Mouse (Mus musculus): ENCODE results near the gene Ist1. TPM values are rescaled to one million over a fixed set of nuclear protein-coding genes. Genes with fewer than 3 reads are reported as not detected.

Ist1 gene
- polyA plus RNA-seq, 1 experiment, result 30.3 TPM

GRCm38 (mm10) chr8:109656860-109657259, 36.2 kb downstream of the Ist1 start:
- Histone ChIP-seq H3K4me3 (ENCODE audit: low read depth, low read length) (no peak overlapping the region), H3K27me3 (ENCODE audit: control insufficient read depth, insufficient read depth, low read length) (no peaks in the 10 kb centered on the region), H3K36me3 (ENCODE audit: control insufficient read depth, insufficient read depth, low read length) (no peaks in the 10 kb centered on the region), H3K27ac (ENCODE audit: insufficient read depth, low read depth, low read length) (no peak overlapping the region), H3K4me1 (ENCODE audit: control insufficient read depth, insufficient read depth, insufficient read length, low read length) (no peaks in the 10 kb centered on the region)
- 80% methylated on average over 3 of the region's 3 CpGs for whole genome bisulfite sequencing
- no peak for TF ChIP-seq POLR2A (IDR thresholded peaks at IDR 0.05; ENCODE audit: low read depth, low read length)
- no peak for TF ChIP-seq CTCF (IDR thresholded peaks at IDR 0.05; ENCODE audit: extremely low read depth, insufficient read length, insufficient replicate concordance, low read depth, low read length)

GRCm38 (mm10) chr8:109650801-109651200, 42.3 kb downstream of the Ist1 start:
- no peak overlapping the region for H3K4me3 ChIP-seq (ENCODE audit: low read depth, low read length)
- no peaks in the 10 kb centered on the region for H3K36me3 ChIP-seq (ENCODE audit: control insufficient read depth, insufficient read depth, low read length)
- H3K4me1 ChIP-seq (ENCODE audit: control insufficient read depth, insufficient read depth, insufficient read length, low read length), result no peaks in the 10 kb centered on the region
- no peak overlapping the region for H3K27ac ChIP-seq (ENCODE audit: insufficient read depth, low read depth, low read length)
- no peaks in the 10 kb centered on the region for H3K27me3 ChIP-seq (ENCODE audit: control insufficient read depth, insufficient read depth, low read length)
- WGBS, result 69% methylated on average over 10 of the region's 10 CpGs
- TF ChIP-seq POLR2A (IDR thresholded peaks at IDR 0.05; ENCODE audit: low read depth, low read length) (no peak), CTCF (IDR thresholded peaks at IDR 0.05; ENCODE audit: extremely low read depth, insufficient read length, insufficient replicate concordance, low read depth, low read length) (no peak)

GRCm38 (mm10) chr8:109648469-109648868, 44.6 kb downstream of the Ist1 start:
- H3K27ac ChIP-seq (ENCODE audit: insufficient read depth, low read depth, low read length), result no peak overlapping the region
- H3K4me3 ChIP-seq (ENCODE audit: low read depth, low read length), result no peak overlapping the region
- H3K36me3 ChIP-seq (ENCODE audit: control insufficient read depth, insufficient read depth, low read length), result no peaks in the 10 kb centered on the region
- 22% methylated on average over 7 of the region's 7 CpGs for WGBS
- no peaks in the 10 kb centered on the region for H3K4me1 ChIP-seq (ENCODE audit: control insufficient read depth, insufficient read depth, insufficient read length, low read length)
- TF ChIP-seq POLR2A (IDR thresholded peaks at IDR 0.05; ENCODE audit: low read depth, low read length) (no peak), CTCF (IDR thresholded peaks at IDR 0.05; ENCODE audit: extremely low read depth, insufficient read length, insufficient replicate concordance, low read depth, low read length) (no peak)
- no peaks in the 10 kb centered on the region for H3K27me3 ChIP-seq (ENCODE audit: control insufficient read depth, insufficient read depth, low read length)

- 80% methylated on average over 11 of the region's 11 CpGs for WGBS
These were observed 45.7 kb downstream of the Ist1 start for GRCm38 (mm10) chr8:109647331-109647730.

DNA sequence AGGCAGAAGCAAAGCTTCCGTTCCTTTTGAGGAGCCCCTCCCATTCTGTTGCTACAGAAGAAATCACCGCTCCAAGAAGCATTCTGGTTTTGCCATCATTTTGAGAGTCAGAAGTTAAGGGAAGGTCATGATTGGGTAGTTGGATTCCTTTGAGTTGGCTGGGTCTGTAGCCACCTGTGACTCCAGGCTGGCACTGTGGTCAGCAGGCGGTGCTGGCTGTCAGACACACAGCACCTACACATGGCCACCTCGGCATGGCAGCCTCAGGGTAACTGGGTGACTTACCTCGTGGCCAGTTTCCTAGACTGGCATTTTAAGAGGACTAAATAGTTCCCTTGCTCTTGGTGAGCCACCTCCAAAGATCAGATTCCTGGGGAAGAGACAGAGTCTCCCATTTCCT, 51.8 kb downstream of the Ist1 start:
- Histone ChIP-seq H3K27me3 (ENCODE audit: control insufficient read depth, insufficient read depth, low read length) (no peaks in the 10 kb centered on the region), H3K27ac (ENCODE audit: insufficient read depth, low read depth, low read length) (no peak overlapping the region), H3K36me3 (ENCODE audit: control insufficient read depth, insufficient read depth, low read length) (no peaks in the 10 kb centered on the region), H3K4me3 (ENCODE audit: low read depth, low read length) (no peak overlapping the region), H3K4me1 (ENCODE audit: control insufficient read depth, insufficient read depth, insufficient read length, low read length) (0 out of 2 replicates have a peak, but pooled peaks cover 2% of the 10 kb centered on the region)
- TF ChIP-seq CTCF (IDR thresholded peaks at IDR 0.05; ENCODE audit: extremely low read depth, insufficient read length, insufficient replicate concordance, low read depth, low read length) (no peak), POLR2A (IDR thresholded peaks at IDR 0.05; ENCODE audit: low read depth, low read length) (no peak)
- 74% methylated on average over 5 of the region's 5 CpGs for WGBS

More at GRCm38 (mm10) chr8:109647331-109647730, 45.7 kb downstream of the Ist1 start:
- Histone ChIP-seq H3K36me3 (ENCODE audit: control insufficient read depth, insufficient read depth, low read length) (no peaks in the 10 kb centered on the region), H3K4me3 (ENCODE audit: low read depth, low read length) (no peak overlapping the region), H3K27ac (ENCODE audit: insufficient read depth, low read depth, low read length) (no peak overlapping the region), H3K4me1 (ENCODE audit: control insufficient read depth, insufficient read depth, insufficient read length, low read length) (0 out of 2 replicates have a peak, but pooled peaks cover 2% of the 10 kb centered on the region), H3K27me3 (ENCODE audit: control insufficient read depth, insufficient read depth, low read length) (no peaks in the 10 kb centered on the region)
- no peak for TF ChIP-seq CTCF (IDR thresholded peaks at IDR 0.05; ENCODE audit: extremely low read depth, insufficient read length, insufficient replicate concordance, low read depth, low read length)
- no peak for TF ChIP-seq POLR2A (IDR thresholded peaks at IDR 0.05; ENCODE audit: low read depth, low read length)

GRCm38 (mm10) chr8:109640410-109640809, 52.6 kb downstream of the Ist1 start:
- Histone ChIP-seq H3K27me3 (ENCODE audit: control insufficient read depth, insufficient read depth, low read length) (no peaks in the 10 kb centered on the region), H3K27ac (ENCODE audit: insufficient read depth, low read depth, low read length) (no peak overlapping the region), H3K4me3 (ENCODE audit: low read depth, low read length) (no peak overlapping the region), H3K36me3 (ENCODE audit: control insufficient read depth, insufficient read depth, low read length) (no peaks in the 10 kb centered on the region), H3K4me1 (ENCODE audit: control insufficient read depth, insufficient read depth, insufficient read length, low read length) (0 out of 2 replicates have a peak, but pooled peaks cover 2% of the 10 kb centered on the region)
- no peak for TF ChIP-seq POLR2A (IDR thresholded peaks at IDR 0.05; ENCODE audit: low read depth, low read length)
- TF ChIP-seq CTCF (IDR thresholded peaks at IDR 0.05; ENCODE audit: extremely low read depth, insufficient read length, insufficient replicate concordance, low read depth, low read length), result no peak
- WGBS, result 41% methylated on average over 7 of the region's 7 CpGs

DNA sequence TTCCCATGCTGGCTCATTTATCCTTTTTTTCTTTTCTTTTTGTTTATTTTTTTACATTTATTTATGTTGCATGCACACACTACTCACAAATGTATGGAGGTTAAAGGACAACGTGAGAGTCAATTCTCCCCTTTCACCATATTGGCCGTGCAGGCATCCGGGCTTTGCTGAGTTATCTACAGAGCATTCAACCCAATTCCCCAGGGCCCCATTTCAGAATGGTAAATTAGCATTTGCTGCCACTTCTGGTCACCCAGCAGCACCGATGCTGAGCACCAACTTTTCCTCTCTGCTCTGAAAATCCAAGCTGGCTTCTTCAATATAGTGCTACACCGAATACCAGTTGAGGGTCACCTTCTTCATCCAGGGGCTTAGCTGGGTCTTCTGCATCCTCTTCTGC, 54.2 kb downstream of the Ist1 start:
- H3K4me3 ChIP-seq (ENCODE audit: low read depth, low read length), result no peak overlapping the region
- WGBS, result 73% methylated on average over 5 of the region's 5 CpGs
- no peaks in the 10 kb centered on the region for H3K27me3 ChIP-seq (ENCODE audit: control insufficient read depth, insufficient read depth, low read length)
- TF ChIP-seq POLR2A (IDR thresholded peaks at IDR 0.05; ENCODE audit: low read depth, low read length), result no peak
- TF ChIP-seq CTCF (IDR thresholded peaks at IDR 0.05; ENCODE audit: extremely low read depth, insufficient read length, insufficient replicate concordance, low read depth, low read length), result no peak
- no peaks in the 10 kb centered on the region for H3K36me3 ChIP-seq (ENCODE audit: control insufficient read depth, insufficient read depth, low read length)
- 0 out of 2 replicates have a peak, but pooled peaks cover 2% of the 10 kb centered on the region for H3K4me1 ChIP-seq (ENCODE audit: control insufficient read depth, insufficient read depth, insufficient read length, low read length)
- no peak overlapping the region for H3K27ac ChIP-seq (ENCODE audit: insufficient read depth, low read depth, low read length)
